Mouse (Mus musculus) layer of hippocampus, postnatal 25 days (tissue): ENCODE data around the gene Esr2. TPM values are rescaled to one million over a fixed set of nuclear protein-coding genes. Genes with fewer than 3 reads are reported as not detected.

Source experiments
- DNase-seq, 2 experiments: peaks; one replicate each; pipeline ENCODE4 v3.0.0; 2022; ENCODE audit warnings: mixed read lengths in 2 of 2, low spot score in 1 of 2; ENCODE audit errors: extremely low spot score in 1 of 2
- total RNA-seq, 2 experiments: library from RNA; stranded (reverse); gene quantifications; 2 replicates each; pipeline ENCODE4 v1.2.3; 2021

The Esr2 gene
- total RNA-seq, 2 experiments from 2014 or later, result 0.28 to 0.37 TPM

DNA sequence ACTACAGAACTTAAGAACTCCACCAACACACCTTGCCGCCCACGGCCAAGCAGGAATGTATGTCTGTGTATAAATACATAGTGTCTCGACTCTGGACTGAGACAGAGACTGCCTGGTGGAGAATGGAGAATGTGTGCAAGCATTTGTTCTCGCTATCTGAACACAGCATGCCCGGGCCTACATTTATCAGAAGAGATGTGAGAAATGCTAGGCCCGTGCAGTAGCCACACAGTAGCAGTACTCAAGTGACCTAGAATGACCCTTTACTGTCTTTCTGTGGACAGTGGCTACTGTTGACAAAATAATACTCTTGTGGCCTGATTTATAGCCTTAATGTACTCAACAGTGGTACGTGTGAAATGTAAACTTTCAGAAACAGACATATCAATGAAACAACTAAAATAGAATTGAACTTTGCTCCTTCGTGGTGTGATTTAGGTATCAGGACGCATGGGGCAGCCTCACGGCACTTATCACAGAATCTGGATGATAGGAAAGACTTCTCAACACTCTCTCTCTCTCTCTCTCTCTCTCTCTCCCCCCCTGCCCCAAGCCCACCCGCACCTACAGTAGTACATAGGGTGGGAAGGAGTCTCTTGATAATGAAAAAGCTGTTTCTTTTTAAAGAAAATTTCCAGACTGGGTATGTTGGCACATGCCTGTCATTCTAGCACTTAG lies 84.1 kb downstream of the Esr2 start:
- no peak for DNase-seq

DNA sequence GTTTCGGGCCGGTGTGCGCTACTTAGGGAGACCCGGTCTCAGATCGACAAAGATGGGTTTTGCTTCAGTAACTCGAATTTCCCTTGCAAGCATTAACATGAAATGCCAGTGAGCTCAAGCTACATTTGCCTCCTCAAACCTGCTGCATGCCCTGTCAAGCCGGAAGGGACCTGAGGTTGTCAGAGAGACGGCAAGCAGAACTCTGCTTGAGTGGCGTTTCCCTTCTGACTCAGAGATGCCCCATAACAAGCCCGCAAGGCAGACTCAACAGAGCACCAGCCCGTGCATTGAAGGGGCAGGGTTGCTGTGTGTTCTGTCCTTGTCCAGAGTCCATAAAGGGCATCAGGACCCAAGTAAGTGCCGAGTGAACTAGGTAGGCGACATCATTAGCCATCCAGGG lies 90.0 kb downstream of the Esr2 start:
- no peak for DNase-seq

DNA sequence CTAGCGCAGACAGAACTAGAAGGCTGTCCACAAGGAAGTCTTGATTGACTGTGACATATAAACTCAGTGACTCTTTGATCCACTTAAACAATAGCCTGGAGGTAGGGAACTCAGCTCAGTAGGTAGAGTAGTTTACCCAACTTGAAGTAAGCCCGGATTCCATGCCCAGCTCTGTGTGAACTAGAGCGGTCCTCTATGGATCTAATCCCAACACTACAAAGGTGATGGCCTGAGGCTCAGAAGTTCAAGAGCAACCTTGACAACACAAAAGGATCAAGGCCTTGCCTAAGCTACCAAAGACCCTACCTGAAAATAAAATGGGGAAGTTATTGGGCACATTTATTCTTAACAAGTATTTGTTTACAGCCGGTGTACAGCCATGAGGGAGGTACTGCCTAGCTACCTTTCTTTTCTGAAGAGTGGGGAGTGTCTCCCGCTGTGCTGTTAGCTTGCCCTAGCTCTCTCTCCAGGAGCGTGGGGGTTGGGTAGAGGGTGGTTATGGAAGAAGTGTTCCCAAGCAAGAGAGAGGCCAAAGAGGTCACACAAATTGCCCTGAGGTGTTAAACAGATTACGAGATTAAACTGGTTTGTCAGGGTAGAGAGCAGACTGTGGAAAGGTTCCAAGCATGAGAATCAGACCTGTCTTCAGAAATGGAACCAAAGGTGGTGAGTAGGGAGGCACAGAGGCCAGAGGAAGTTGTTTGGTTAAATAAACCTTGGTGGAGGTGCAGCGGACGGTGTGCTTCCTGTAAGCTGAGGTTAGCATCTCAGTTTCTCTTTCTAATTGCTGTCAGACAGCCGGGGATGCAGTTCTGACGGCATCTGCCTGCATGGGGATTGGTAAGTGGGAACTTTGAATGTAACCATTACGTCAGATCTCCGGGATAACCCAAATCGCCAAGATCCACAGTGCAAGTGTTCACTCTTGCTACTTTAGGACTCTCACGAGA lies 90.8 kb downstream of the Esr2 start:
- DNase-seq, result no peak

DNA sequence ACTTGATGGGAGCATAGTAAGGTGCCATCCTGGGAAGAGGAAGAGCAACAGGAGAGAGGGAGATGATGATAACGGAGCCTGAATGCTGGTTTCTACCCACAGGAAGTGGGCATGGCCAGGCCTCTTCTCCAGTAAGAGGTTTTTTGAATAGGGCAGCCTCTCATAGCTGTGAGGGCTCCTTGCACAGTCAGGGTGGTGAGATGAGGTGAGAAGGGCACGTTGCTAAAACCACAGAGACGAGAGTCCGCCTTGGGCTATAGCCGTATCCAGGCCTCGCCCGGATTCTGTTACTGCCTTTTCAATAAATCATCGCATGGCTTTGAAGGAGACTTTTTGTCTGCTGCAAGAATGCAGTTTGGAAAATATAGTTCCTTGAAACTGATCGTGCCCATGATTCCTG lies 92.0 kb downstream of the Esr2 start:
- no peak for DNase-seq

DNA sequence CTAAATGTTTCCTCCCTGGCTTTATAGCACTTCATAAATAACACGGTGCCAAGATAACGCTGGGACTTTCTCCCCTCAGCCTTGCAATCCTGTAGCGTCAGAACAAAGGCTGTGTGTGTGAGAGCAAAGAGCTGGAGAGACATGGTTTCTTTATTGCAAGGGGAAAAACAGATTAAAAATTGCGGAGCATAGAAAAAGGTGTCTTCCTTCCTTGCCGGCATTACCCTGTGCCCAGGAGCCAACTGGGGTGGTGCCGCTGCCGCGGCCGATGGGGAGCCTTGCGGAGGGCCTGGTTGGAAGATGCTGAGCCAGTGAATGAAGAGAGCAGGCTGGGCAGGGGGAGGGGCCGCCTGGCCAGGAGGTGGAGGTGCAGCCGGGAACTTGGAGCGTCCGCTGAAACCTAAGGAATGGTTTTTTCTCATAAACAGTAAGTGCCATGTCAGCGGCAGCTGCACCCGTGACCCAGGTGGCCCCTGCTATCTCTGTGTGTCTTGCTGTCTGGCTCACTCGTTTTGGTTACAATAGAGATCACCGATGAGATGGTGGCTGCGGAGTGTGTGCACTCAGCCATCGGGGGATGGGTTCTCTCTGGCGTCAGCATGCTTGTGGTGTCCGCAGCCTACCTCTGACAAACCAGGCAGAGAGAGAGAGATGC lies 95.4 kb downstream of the Esr2 start:
- peak; percentile 58 to 63 for DNase-seq

DNA sequence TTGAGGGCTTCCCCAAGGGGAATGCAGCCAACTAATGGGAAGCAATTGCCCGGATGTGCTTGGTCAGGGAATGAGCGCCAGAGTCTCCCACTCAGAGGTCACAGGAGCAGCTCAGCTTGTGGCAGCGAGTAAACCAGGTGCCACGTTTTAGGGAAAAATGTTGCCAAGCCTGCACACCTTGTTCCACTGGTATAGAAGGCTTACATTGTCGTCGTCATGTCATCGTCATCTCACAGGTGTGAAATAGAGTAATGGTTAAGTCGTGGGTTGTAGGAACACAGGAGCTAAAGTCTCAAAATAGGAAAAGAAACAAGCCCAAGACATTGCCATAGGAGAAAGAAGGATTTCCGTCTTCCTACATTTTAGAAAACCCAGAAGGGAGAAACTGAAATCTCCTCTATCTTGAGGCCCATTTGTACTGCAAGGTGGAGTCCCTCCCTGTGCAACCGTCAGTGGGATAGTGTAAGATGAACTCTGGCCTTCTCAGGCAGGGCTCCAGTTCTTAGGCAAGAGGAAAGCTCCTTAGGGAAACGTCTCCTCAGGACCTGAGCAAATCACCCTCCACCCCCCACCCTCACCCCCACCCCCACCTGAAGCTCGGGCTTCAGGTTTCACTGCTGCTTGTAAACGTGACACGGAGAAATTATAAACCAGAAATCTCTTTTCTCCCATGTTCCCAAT lies 96.0 kb downstream of the Esr2 start:
- no peak for DNase-seq

DNA sequence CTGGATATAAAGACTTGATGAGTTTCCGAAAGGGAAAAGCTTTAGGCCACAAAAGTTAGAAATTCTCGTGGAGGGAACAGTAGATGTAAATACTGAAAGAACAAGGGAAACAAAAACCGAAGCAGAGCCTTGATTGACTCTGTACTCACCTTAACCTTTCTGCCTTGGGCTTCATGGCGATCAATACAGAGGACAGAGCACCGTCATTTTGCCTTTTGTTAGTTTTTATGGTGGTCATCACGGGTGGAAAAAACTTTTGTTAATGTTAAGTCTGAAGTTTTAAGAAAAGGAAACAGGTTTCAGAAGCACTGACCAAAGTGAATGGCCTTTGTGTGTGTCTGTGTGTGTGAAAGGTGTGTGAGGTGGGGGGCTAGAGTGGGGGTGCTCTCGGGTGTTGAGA lies 103.1 kb downstream of the Esr2 start:
- DNase-seq, result no peak

DNA sequence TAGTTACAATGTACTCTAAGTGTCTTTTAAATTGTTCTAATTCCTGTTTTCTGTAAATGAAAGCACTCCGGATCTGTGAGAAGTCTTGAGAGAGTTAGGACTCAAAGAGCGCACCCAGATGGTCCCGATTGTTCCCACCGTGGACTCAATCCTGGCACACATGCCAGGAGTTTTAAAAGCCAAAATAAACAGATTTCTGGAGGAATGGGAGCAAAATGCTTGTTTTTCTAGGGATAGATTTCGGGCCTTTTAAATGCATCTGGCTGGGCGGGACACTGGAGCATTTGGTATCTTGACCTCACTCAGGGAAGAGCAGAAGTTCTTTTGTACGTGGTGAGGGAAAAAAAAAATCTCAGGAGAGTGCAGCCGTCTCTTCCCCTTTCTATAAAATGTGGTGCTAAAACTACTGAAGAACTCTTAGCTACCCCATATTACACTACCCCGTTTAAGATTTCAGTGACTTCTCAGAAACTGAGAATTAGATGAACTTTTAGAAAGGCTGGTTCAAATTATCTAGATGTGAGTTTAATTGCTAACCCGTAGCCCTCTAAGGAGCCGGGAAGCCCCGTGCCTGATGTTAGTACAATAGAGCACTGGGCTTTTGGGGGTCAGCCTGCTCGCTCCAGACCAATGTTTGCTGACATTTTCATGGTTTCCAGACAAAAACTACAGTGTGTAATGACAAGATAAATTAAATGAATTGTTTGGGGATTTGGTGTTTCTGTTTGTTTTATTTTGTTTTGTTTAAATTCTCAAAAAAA lies 103.8 kb downstream of the Esr2 start:
- no peak for DNase-seq

DNA sequence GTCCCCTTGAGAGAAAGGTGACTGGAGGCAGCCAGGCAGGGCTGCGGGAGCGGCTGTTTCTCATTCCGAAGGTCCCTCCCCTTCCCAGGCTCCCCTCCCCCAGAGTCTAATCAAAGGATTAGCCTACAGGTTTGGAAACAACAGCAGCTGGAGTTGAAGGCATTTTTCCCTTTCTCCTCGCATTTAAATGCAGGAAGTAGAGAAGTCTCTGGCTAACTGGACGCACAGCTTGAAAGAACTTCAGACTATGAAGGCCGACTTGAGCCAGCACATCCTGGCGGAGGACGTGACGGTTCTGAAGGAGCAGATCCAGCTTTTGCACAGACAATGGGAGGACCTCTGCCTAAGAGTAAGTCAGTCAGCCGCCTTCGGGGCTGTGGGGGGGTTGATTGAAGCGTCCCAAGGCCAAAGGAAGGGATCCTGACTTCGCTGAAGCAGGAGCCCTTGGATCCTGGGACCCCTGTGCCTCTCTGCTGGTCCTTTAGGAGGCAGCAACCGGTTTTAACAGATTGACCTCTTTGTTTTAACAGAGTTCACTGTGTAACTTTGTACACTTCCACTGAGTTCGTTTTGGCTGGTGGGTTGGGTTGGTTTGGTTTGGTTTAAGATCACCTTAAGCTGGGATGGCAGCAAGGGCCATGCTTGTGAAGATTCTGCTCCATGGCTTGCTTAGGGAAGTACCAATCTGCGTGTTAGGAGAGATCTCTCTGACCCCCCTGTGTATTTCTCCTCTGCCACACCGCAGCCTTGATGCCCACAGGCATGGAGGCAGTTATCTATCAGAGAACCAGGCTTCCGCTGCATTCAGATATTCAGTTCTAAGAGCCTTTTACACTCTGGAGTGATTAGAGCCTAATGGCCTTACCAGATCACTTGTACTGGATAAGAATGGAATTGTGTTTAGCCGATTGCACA lies 104.9 kb downstream of the Esr2 start:
- no peak for DNase-seq

Other genes with a start within 250 kb of the Esr2 start
- gene Tex21, start 69.5 kb upstream of the Esr2 start, total RNA-seq, result not detected
- 10 to 100 TPM; 41.1 to 44.9 TPM for gene Mthfd1, start 78.0 kb upstream of the Esr2 start, total RNA-seq
- 10 to 100 TPM; 58.6 to 66.5 TPM for gene Akap5, start 147.6 kb upstream of the Esr2 start, total RNA-seq
- 10 to 100 TPM; 20.2 to 21.4 TPM for gene Zbtb25, start 192.3 kb upstream of the Esr2 start, total RNA-seq
- 1 to 10 TPM; 7.0 to 8.3 TPM for gene Zbtb1, start 193.0 kb upstream of the Esr2 start, total RNA-seq
- 100 to 1,000 TPM; 106 to 116 TPM for gene Hspa2, start 226.9 kb upstream of the Esr2 start, total RNA-seq
- gene Ppp1r36, start 240.3 kb upstream of the Esr2 start, total RNA-seq, result 1 to 10 TPM in 1 of 2 experiments, under 1 TPM in 1; 0.92 to 1.5 TPM